Mouse (Mus musculus) liver, embryonic 15.5 days (tissue): ENCODE measurements around the gene Spata31d1b. TPM values are rescaled to one million over a fixed set of nuclear protein-coding genes. Genes with fewer than 3 reads are reported as not detected.

Experiments
- ATAC-seq: fragments of 200-750 bp; cut with Nextera tagmentation; 2 replicates; pipeline ENCODE4 v1.8.0; 2017; ENCODE audit warnings: moderate number of reproducible peaks, mild to moderate bottlenecking, moderate library complexity; ENCODE audit not compliant: insufficient read depth
- H3K27ac ChIP-seq: fragments of 300-500 bp; sonication (generic); replicated peaks from 2 replicates; pipeline ENCODE4 v1.5.1; 2015; ENCODE audit warnings: mild to moderate bottlenecking, inconsistent platforms
- H3K27me3 ChIP-seq: fragments of 300-500 bp; sonication (generic); 2 replicates; pipeline ENCODE4 v1.6.1; 2015; ENCODE audit warnings: mild to moderate bottlenecking, inconsistent platforms
- H3K36me3 ChIP-seq: fragments of 300-500 bp; sonication (generic); replicated peaks from 2 replicates; pipeline ENCODE4 v1.6.1; 2015; ENCODE audit warnings: moderate library complexity, mild to moderate bottlenecking, inconsistent platforms
- H3K4me1 ChIP-seq: fragments of 300-500 bp; sonication (generic); replicated peaks from 2 replicates; pipeline ENCODE4 v1.6.1; 2015; ENCODE audit warnings: inconsistent platforms
- H3K4me2 ChIP-seq: fragments of 300-500 bp; sonication (generic); 2 replicates; pipeline ENCODE4 v1.6.1; 2015; ENCODE audit warnings: moderate library complexity, mild to moderate bottlenecking, inconsistent platforms
- H3K4me3 ChIP-seq: fragments of 300-500 bp; sonication (generic); replicated peaks from 2 replicates; pipeline ENCODE4 v1.5.1; 2015; ENCODE audit warnings: mild to moderate bottlenecking, inconsistent platforms
- H3K9ac ChIP-seq: fragments of 300-500 bp; sonication (generic); 2 replicates; pipeline ENCODE4 v1.6.1; 2015; ENCODE audit warnings: moderate library complexity, mild to moderate bottlenecking, inconsistent platforms
- H3K9me3 ChIP-seq: fragments of 300-500 bp; sonication (generic); replicated peaks from 2 replicates; pipeline ENCODE4 v1.6.1; 2016; ENCODE audit warnings: inconsistent platforms
- WGBS: fragments of 180-500 bp; shearing (Covaris S2); methylation state at CpG from one replicate; pipeline ENCODE4 v1.1.7; 2015; ENCODE audit warnings: mixed read lengths; ENCODE audit not compliant: insufficient replicate concordance; 5-methylcytosine and 5-hydroxymethylcytosine counted together
- polyA plus RNA-seq: library from polyadenylated mRNA; unstranded; fragments of >200 nt; fragmentation: Nextera tagmentation; extraction: Ambion mirVana; gene quantifications from 2 replicates; pipeline ENCODE4 v1.2.1, GENCODE M21; 2015

Gene Spata31d1b
- polyA plus RNA-seq, 1 experiment from 2014 or later, result 0.02 TPM

GRCm38 (mm10) chr13:59745462-59745861, 33.4 kb downstream of the Spata31d1b start:
- Histone ChIP-seq H3K36me3 (no peaks in the 10 kb centered on the region), H3K9me3 (no peaks in the 10 kb centered on the region), H3K4me1 (peaks cover 16% of the 10 kb centered on the region), H3K27ac (no peak overlapping the region), H3K27me3 (peaks cover 17% of the 10 kb centered on the region; the same call in 1 of the 2 replicates), H3K9ac (no peak overlapping the region), H3K4me2 (no peak overlapping the region), H3K4me3 (no peak overlapping the region)
- WGBS, result 56% methylated on average over 6 of the region's 6 CpGs
- no peak for ATAC-seq

GRCm38 (mm10) chr13:59746164-59746563, 34.1 kb downstream of the Spata31d1b start:
- Histone ChIP-seq H3K4me3 (no peak overlapping the region), H3K9ac (no peak overlapping the region), H3K27ac (no peak overlapping the region), H3K36me3 (no peaks in the 10 kb centered on the region), H3K4me2 (no peak overlapping the region), H3K9me3 (no peaks in the 10 kb centered on the region), H3K27me3 (peaks cover 21% of the 10 kb centered on the region; the same call in 1 of the 2 replicates), H3K4me1 (peaks cover 10% of the 10 kb centered on the region)
- 83% methylated on average over 6 of the region's 6 CpGs for WGBS
- ATAC-seq, result no peak

GRCm38 (mm10) chr13:59746711-59747110, 34.6 kb downstream of the Spata31d1b start, which contains the start of gene 1700014D04Rik:
Gene 1700014D04Rik, minus strand, starts transcription at chr13:59746752.
- peaks cover 21% of the 10 kb centered on the region; the same call in 1 of the 2 replicates for H3K27me3 ChIP-seq
- 78% methylated on average over 9 of the region's 9 CpGs for whole genome bisulfite sequencing
- H3K9me3 ChIP-seq, result no peaks in the 10 kb centered on the region
- peaks cover 4% of the 10 kb centered on the region; the same call in 1 of the 2 replicates for H3K4me1 ChIP-seq
- H3K4me2 ChIP-seq, result no peak within 1 kb of the TSS
- no peak within 1 kb of the TSS for H3K4me3 ChIP-seq
- ATAC-seq, result no peak; the same call in 1 of the 2 replicates
- no peak within 1 kb of the TSS for H3K9ac ChIP-seq
- no peaks in the 10 kb centered on the region for H3K36me3 ChIP-seq
- no peak within 1 kb of the TSS for H3K27ac ChIP-seq

GRCm38 (mm10) chr13:59750310-59750709, 38.2 kb downstream of the Spata31d1b start:
- no peak overlapping the region for H3K9ac ChIP-seq
- H3K27me3 ChIP-seq, result peaks cover 21% of the 10 kb centered on the region; the same call in 1 of the 2 replicates
- peaks cover 26% of the 10 kb centered on the region for H3K36me3 ChIP-seq
- H3K27ac ChIP-seq, result no peak overlapping the region
- no peak overlapping the region for H3K4me3 ChIP-seq
- no peak for ATAC-seq
- WGBS, result 67% methylated on average over 12 of the region's 12 CpGs
- H3K4me2 ChIP-seq, result no peak overlapping the region
- H3K4me1 ChIP-seq, result no peaks in the 10 kb centered on the region
- no peaks in the 10 kb centered on the region for H3K9me3 ChIP-seq

DNA sequence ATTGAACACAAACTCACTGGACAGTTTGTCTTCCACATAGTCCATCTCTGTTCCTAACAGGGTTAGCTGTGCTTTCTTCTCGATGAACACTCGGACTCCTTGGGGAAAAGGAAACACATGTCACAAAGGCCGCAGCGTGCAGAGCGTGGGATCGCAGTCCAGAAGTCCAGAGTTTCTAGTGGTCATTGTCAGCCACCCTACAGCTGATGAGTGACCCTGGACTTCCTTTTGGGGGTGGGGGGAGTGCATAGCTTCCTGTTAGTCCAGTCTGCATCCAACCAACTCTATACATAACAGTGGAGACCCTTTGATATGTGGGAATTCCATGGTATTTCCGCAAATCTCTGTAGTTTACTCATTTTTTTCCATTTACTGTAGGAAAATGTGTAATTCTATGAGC, 44.8 kb downstream of the Spata31d1b start:
- no peak overlapping the region for H3K4me3 ChIP-seq
- WGBS, result 92% methylated on average over 7 of the region's 7 CpGs
- no peak overlapping the region for H3K4me2 ChIP-seq
- H3K27me3 ChIP-seq, result no peaks in the 10 kb centered on the region
- peak; percentile 45; the same call in 1 of the 2 replicates for ATAC-seq
- peaks cover 86% of the 10 kb centered on the region for H3K36me3 ChIP-seq
- H3K9ac ChIP-seq, result no peak overlapping the region
- H3K4me1 ChIP-seq, result peaks cover 25% of the 10 kb centered on the region
- H3K27ac ChIP-seq, result no peak overlapping the region
- no peaks in the 10 kb centered on the region for H3K9me3 ChIP-seq

DNA sequence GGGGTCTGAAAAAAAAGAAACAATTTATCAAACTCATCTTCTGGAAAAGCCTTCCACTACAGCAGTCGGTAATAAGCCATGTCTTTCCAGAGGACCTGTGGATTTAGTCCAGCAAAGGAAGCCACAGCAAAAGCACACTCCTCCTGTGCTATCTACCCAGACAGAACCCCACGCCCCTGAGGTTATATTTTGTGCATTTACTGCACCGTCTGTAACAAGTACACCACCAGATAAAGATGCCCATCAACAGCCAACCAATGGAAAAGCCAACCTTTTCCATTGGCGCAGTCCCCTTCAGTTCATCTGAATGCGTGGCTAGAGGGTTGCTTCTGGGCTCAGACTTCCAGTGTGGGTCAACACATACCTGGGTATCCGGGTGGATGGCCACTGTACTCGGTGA, 50.7 kb downstream of the Spata31d1b start:
- peak overlapping the region; percentile 57 for H3K4me2 ChIP-seq
- 0 out of 2 replicates have a peak overlapping the region, but pooled peaks have one; percentile 26 for H3K4me3 ChIP-seq
- H3K27me3 ChIP-seq, result no peaks in the 10 kb centered on the region
- 48% methylated on average over 7 of the region's 7 CpGs for WGBS
- H3K9ac ChIP-seq, result peak overlapping the region; percentile 34
- peak; percentile 81 for ATAC-seq
- H3K27ac ChIP-seq, result peak overlapping the region; percentile 85
- peaks cover 77% of the 10 kb centered on the region for H3K4me1 ChIP-seq
- H3K36me3 ChIP-seq, result peaks cover 93% of the 10 kb centered on the region
- H3K9me3 ChIP-seq, result no peaks in the 10 kb centered on the region

DNA sequence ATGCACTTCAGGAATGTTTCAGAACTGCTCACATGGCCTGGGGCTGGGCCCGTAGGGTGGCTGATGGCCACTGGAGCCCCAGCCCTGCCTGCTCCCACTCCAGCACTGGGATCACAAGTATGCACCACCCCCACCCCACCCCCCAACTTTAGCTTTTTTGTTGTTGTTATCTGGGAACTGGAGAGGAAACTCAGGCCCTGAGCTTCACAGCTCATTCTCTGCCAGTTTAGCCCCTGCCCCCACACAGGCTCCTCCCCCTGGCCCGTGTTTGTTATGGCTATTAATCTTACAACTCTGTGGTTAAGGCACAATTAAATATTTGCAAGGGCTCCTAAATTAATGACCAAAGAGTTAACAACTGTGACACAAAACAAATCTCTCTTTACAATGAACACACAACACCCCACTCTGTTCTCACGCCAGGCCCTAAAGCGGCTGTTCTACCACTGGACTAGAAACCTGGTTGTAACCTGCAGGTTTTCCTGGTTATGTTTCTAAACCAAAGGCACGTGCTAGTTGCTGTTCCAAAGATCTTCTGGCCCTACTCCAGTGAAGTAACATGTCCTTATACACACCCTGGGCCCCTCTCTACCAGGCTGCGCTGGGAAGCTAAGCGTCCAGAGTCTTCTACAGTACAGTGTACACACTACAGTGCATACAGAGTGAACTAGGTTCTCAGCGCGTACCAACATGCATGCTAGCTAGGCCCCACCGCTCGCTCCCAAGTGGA, 54.9 kb downstream of the Spata31d1b start:
- Histone ChIP-seq H3K4me3 (peak overlapping the region; percentile 86), H3K27ac (peak overlapping the region; percentile 100), H3K4me1 (peaks cover 75% of the 10 kb centered on the region), H3K9ac (peak overlapping the region; percentile 96), H3K27me3 (no peaks in the 10 kb centered on the region), H3K9me3 (no peaks in the 10 kb centered on the region), H3K36me3 (peaks cover 65% of the 10 kb centered on the region), H3K4me2 (peak overlapping the region; percentile 74)
- ATAC-seq, result no peak
- WGBS, result 63% methylated on average over 11 of the region's 11 CpGs

GRCm38 (mm10) chr13:59768531-59768930, 56.4 kb downstream of the Spata31d1b start:
- H3K9me3 ChIP-seq, result no peaks in the 10 kb centered on the region
- no peaks in the 10 kb centered on the region for H3K27me3 ChIP-seq
- H3K4me2 ChIP-seq, result peak overlapping the region; percentile 74
- ATAC-seq, result no peak
- peaks cover 65% of the 10 kb centered on the region for H3K36me3 ChIP-seq
- 15% methylated on average over 13 of the region's 13 CpGs for whole genome bisulfite sequencing
- peaks cover 76% of the 10 kb centered on the region for H3K4me1 ChIP-seq
- peak overlapping the region; percentile 100 for H3K27ac ChIP-seq
- peak overlapping the region; percentile 96 for H3K9ac ChIP-seq
- peak overlapping the region; percentile 86 for H3K4me3 ChIP-seq

Other genes with a start within 250 kb of the Spata31d1b start
- 6.7 and 7.5 TPM in 2 replicates for gene Agtpbp1, start 127.1 kb upstream of the Spata31d1b start, polyA plus RNA-seq
- gene Naa35, start 127.0 kb upstream of the Spata31d1b start, polyA plus RNA-seq, result 23.8 and 26.5 TPM in 2 replicates
- gene Golm1, start 36.5 kb upstream of the Spata31d1b start, polyA plus RNA-seq, result 39.8 and 41.9 TPM in 2 replicates
- gene 4921517D22Rik, start 18.2 kb upstream of the Spata31d1b start, polyA plus RNA-seq, result not detected in 2 replicates
- gene Spata31d1a, start 2.0 kb upstream of the Spata31d1b start, polyA plus RNA-seq, result not detected in 2 replicates
- gene Spata31d1d, start 19.5 kb downstream of the Spata31d1b start, polyA plus RNA-seq, result not detected in 2 replicates
- not detected in 2 replicates for gene 1700014D04Rik, start 34.5 kb downstream of the Spata31d1b start, polyA plus RNA-seq
- 231 and 236 TPM in 2 replicates for gene Isca1, start 57.5 kb downstream of the Spata31d1b start, polyA plus RNA-seq
- not detected in 2 replicates for gene Gm49354, start 70.0 kb downstream of the Spata31d1b start, polyA plus RNA-seq
- 57.2 and 60.4 TPM in 2 replicates for gene Tut7, start 110.9 kb downstream of the Spata31d1b start, polyA plus RNA-seq